Mouse (Mus musculus) brain, embryonic 14.5 days (tissue): Measurements from ENCODE around the gene Olfr1392. TPM values are rescaled to one million over a fixed set of nuclear protein-coding genes. Genes with fewer than 3 reads are reported as not detected.

Experiments
- DNase-seq: peaks from one replicate; pipeline ENCODE4 v3.0.0-alpha.2; 2011; ENCODE audit warnings: low read depth
- CTCF ChIP-seq: fragments of 200-500 bp; IDR thresholded peaks from 2 replicates; pipeline ENCODE4 v1.5.1; 2012; ENCODE audit warnings: inconsistent platforms, mild to moderate bottlenecking, moderate library complexity, borderline replicate concordance; ENCODE audit not compliant: insufficient read depth, insufficient read length; ENCODE audit errors: extremely low read depth
- POLR2A ChIP-seq: fragments of 200-500 bp; IDR thresholded peaks from 2 replicates; pipeline ENCODE4 v1.6.1; 2012; ENCODE audit warnings: mild to moderate bottlenecking, inconsistent platforms, borderline replicate concordance; ENCODE audit not compliant: poor library complexity, insufficient read depth, insufficient read length, severe bottlenecking; ENCODE audit errors: extremely low read depth
- polyA plus RNA-seq: library from polyadenylated mRNA; depleted of rRNA; stranded (reverse); fragments of >200 nt; gene quantifications from 2 replicates; pipeline ENCODE4 v1.2.3, GENCODE M21; 2012; rRNA removed

Gene Olfr1392
- polyA plus RNA-seq, 1 experiment, result 0.29 TPM

- TF ChIP-seq CTCF (no peak), POLR2A (no peak)
- DNase-seq, result no peak
Observed at GRCm38 (mm10) chr11:49334888-49335287, 49.8 kb downstream of the Olfr1392 start, which contains the start of gene Olfr1390. Olfr1390 (plus strand) TSS chr11:49335188.

- DNase-seq, result no peak
- TF ChIP-seq POLR2A (no peak), CTCF (no peak)
Observed at GRCm38 (mm10) chr11:49337150-49337832, 52.2 kb downstream of the Olfr1392 start.

Other genes with a start within 250 kb of the Olfr1392 start
- gene 9930111J21Rik2, start 234.0 kb upstream of the Olfr1392 start, polyA plus RNA-seq, result 0.18 and 0.42 TPM in 2 replicates
- gene Tgtp2, start 221.1 kb upstream of the Olfr1392 start, polyA plus RNA-seq, result 0.11 TPM in 1 of 2 replicates, not detected in the other
- gene Ifi47, start 208.7 kb upstream of the Olfr1392 start, polyA plus RNA-seq, result 0.19 and 0.63 TPM in 2 replicates
- gene Olfr1396, start 170.4 kb upstream of the Olfr1392 start, polyA plus RNA-seq, result not detected in 2 replicates
- not detected in 2 replicates for gene Olfr1395, start 143.0 kb upstream of the Olfr1392 start, polyA plus RNA-seq
- not detected in 2 replicates for gene Olfr1394, start 130.9 kb upstream of the Olfr1392 start, polyA plus RNA-seq
- gene Btnl9, start 98.1 kb upstream of the Olfr1392 start, polyA plus RNA-seq, result 0.06 and 0.16 TPM in 2 replicates
- gene Zfp62, start 82.0 kb upstream of the Olfr1392 start, polyA plus RNA-seq, result 23.8 and 34.9 TPM in 2 replicates
- 60.6 and 65.9 TPM in 2 replicates for gene Mgat1, start 41.1 kb upstream of the Olfr1392 start, polyA plus RNA-seq
- gene Olfr1393, start 7.0 kb upstream of the Olfr1392 start, polyA plus RNA-seq, result 0.19 and 0.26 TPM in 2 replicates
- gene Olfr10, start 19.5 kb downstream of the Olfr1392 start, polyA plus RNA-seq, result not detected in 2 replicates
- not detected in 2 replicates for gene Olfr1391, start 37.5 kb downstream of the Olfr1392 start, polyA plus RNA-seq
- not detected in 2 replicates for gene Olfr1390, start 49.9 kb downstream of the Olfr1392 start, polyA plus RNA-seq
- gene Olfr1389, start 137.8 kb downstream of the Olfr1392 start, polyA plus RNA-seq, result not detected in 2 replicates
- gene Olfr1388, start 151.3 kb downstream of the Olfr1392 start, polyA plus RNA-seq, result 0.16 and 0.25 TPM in 2 replicates
- not detected in 2 replicates for gene Olfr1387, start 170.1 kb downstream of the Olfr1392 start, polyA plus RNA-seq
- gene Olfr1386, start 179.8 kb downstream of the Olfr1392 start, polyA plus RNA-seq, result not detected in 2 replicates
- not detected in 2 replicates for gene Olfr1385, start 203.8 kb downstream of the Olfr1392 start, polyA plus RNA-seq
- gene Olfr1384, start 221.4 kb downstream of the Olfr1392 start, polyA plus RNA-seq, result not detected in 2 replicates
- not detected in 2 replicates for gene Olfr1383, start 234.4 kb downstream of the Olfr1392 start, polyA plus RNA-seq
- not detected in 2 replicates for gene Olfr1382, start 243.0 kb downstream of the Olfr1392 start, polyA plus RNA-seq